Mouse (Mus musculus) forebrain, embryonic 11.5 days (tissue): ENCODE results near the gene Epp13. TPM values are rescaled to one million over a fixed set of nuclear protein-coding genes. Genes with fewer than 3 reads are reported as not detected.
"Not testable (repeated sequence)": the region's sequence is repeated elsewhere in the genome, so short reads cannot be mapped to it uniquely, and the experiment has no call there.

Experiments used
- ATAC-seq: fragments of 200-750 bp; cut with Nextera tagmentation; replicated peaks from 2 replicates; pipeline ENCODE4 v1.8.0; 2017; ENCODE audit warnings: moderate TSS enrichment; ENCODE audit not compliant: low FRiP score
- DNase-seq: peaks from one replicate; pipeline ENCODE4 v3.0.0-alpha.2; 2017; ENCODE audit warnings: low spot score
- H3K27ac ChIP-seq: fragments of 300-500 bp; sonication (generic); 2 replicates; pipeline ENCODE4 v1.5.1; 2014; ENCODE audit warnings: low read depth, low read length
- H3K27me3 ChIP-seq: fragments of 300-500 bp; sonication (generic); 2 replicates; pipeline ENCODE4 v1.6.1; 2014; ENCODE audit warnings: mild to moderate bottlenecking, low read length, mixed read lengths; ENCODE audit not compliant: control insufficient read depth, insufficient read depth
- H3K36me3 ChIP-seq: fragments of 300-500 bp; sonication (generic); 2 replicates; pipeline ENCODE4 v1.6.1; 2014; ENCODE audit warnings: mild to moderate bottlenecking, low read length, moderate library complexity, mixed read lengths; ENCODE audit not compliant: control insufficient read depth, insufficient read depth
- H3K4me1 ChIP-seq: fragments of 300-500 bp; sonication (generic); replicated peaks from 2 replicates; pipeline ENCODE4 v1.6.1; 2014; ENCODE audit warnings: low read length, mixed read lengths; ENCODE audit not compliant: control insufficient read depth, insufficient read depth
- H3K4me2 ChIP-seq: fragments of 300-500 bp; sonication (generic); 2 replicates; pipeline ENCODE4 v1.6.1; 2014; ENCODE audit warnings: low read depth, mild to moderate bottlenecking, low read length, moderate library complexity, mixed read lengths; ENCODE audit not compliant: severe bottlenecking
- H3K4me3 ChIP-seq: fragments of 300-500 bp; sonication (generic); 2 replicates; pipeline ENCODE4 v1.5.1; 2014; ENCODE audit warnings: low read depth, low read length
- H3K9ac ChIP-seq: fragments of 300-500 bp; sonication (generic); 2 replicates; pipeline ENCODE4 v1.6.1; 2014; ENCODE audit warnings: low read length
- H3K9me3 ChIP-seq: fragments of 300-500 bp; sonication (generic); 2 replicates; pipeline ENCODE4 v1.6.1; 2016; ENCODE audit warnings: low read length, mixed read lengths; ENCODE audit not compliant: control insufficient read depth
- WGBS: fragments of 180-500 bp; shearing (Covaris S2); extraction: QIAGEN DNeasy Blood & Tissue Kit; methylation state at CpG from one replicate; pipeline ENCODE4 v1.1.7; 2014; 5-methylcytosine and 5-hydroxymethylcytosine counted together
- polyA plus RNA-seq: library from polyadenylated mRNA; unstranded; fragments of >200 nt; fragmentation: Nextera tagmentation; extraction: Ambion mirVana; gene quantifications from 2 replicates; pipeline ENCODE4 v1.2.1, GENCODE M21; 2014

Epp13 gene
- polyA plus RNA-seq, 1 experiment from 2014 or later: not detected

DNA sequence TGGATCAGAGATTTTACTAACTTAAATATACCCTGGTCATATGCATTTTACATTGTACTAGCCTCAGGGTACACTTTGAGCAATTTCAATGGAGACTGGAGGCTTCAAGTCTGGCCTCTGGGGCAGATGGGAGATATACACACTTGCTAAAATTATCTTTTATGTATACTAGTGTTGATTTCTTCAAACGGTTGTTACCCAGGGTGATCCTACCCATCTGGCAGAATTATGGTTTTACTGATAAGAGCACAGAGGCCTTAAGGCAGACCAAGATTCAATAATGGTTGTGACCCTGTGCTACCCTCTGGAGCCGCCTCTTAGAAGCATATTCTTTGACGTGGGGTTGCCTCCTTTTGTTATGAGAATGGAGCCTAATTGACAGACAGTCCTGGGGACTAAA, 25.4 kb downstream of the Epp13 start:
- Histone ChIP-seq H3K9ac (no peak overlapping the region), H3K4me3 (no peak overlapping the region), H3K36me3 (no peaks in the 10 kb centered on the region), H3K4me2 (no peak overlapping the region), H3K27me3 (no peaks in the 10 kb centered on the region), H3K9me3 (no peaks in the 10 kb centered on the region), H3K27ac (no peak overlapping the region), H3K4me1 (no peaks in the 10 kb centered on the region)
- DNase-seq (no peak), ATAC-seq (no peak)
- WGBS: 67% methylated on average over 3 of the region's 3 CpGs

DNA sequence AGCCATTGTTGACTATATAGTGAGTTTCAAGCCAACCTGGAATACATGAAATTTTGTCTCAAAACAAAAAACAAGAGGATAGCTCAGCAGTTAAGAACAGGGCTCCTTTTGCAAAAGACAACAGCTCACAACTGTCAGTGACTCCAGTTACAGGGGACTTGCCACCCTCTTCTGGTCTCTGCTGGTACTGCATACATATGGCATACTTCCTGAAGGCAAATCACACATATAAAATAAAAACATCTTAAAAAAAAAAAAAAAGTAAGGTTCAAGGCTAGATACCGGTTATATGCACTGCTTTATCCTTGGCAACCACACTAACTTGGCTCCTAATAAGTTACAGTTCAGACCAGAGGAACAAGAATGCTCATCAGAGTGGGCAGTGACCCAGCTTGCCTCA, 30.2 kb downstream of the Epp13 start:
- Histone ChIP-seq H3K9ac (no peak overlapping the region), H3K27me3 (no peaks in the 10 kb centered on the region), H3K4me1 (peaks cover 4% of the 10 kb centered on the region; the same call in 1 of the 2 replicates), H3K36me3 (no peaks in the 10 kb centered on the region), H3K4me3 (peak overlapping the region; percentile 44; the same call in 1 of the 2 replicates), H3K9me3 (no peaks in the 10 kb centered on the region), H3K4me2 (peak overlapping the region; percentile 64; the same call in 1 of the 2 replicates), H3K27ac (no peak overlapping the region)
- 0% methylated on average over 1 of the region's 1 CpGs for WGBS
- peak; percentile 83 for DNase-seq
- ATAC-seq: no peak

DNA sequence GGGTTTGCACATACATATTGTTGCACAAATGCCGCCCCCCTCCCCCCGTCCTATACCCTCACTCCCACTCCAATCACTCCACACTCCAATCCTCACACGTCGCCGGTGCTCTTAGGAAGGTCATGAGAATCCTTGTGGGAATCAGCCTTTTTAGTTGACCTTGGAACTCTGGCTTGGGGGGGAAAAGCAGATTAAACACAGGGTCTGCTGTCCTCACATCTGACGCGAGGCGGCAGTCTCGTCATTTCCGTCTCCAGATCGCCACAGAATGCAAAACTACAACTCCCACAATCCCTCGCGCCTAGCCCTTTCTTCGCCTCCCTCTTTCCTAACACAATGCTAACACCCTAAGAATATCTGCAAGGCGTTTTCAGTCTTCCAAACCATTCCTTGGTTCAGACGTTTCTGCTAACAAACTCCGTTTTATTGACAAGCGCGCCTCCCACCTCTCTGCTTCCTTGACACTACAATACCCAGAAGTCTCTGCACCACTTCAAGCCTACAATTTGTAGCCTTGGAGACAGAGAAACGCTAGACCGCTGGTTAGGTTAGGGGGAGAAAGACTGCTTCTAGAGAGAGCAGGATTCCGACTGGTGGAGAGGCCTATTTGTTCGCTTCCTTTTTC, 31.1 kb downstream of the Epp13 start:
- Histone ChIP-seq H3K27ac (peak overlapping the region; percentile 67), H3K9ac (peak overlapping the region; percentile 70), H3K4me1 (peaks cover 4% of the 10 kb centered on the region; the same call in 1 of the 2 replicates), H3K36me3 (no peaks in the 10 kb centered on the region), H3K9me3 (no peaks in the 10 kb centered on the region), H3K4me3 (peak overlapping the region; percentile 44), H3K4me2 (peak overlapping the region; percentile 64), H3K27me3 (no peaks in the 10 kb centered on the region)
- ATAC-seq (peak; percentile 66), DNase-seq (peak; percentile 87)
- WGBS: under 1% methylated on average over 23 of the region's 23 CpGs

DNA sequence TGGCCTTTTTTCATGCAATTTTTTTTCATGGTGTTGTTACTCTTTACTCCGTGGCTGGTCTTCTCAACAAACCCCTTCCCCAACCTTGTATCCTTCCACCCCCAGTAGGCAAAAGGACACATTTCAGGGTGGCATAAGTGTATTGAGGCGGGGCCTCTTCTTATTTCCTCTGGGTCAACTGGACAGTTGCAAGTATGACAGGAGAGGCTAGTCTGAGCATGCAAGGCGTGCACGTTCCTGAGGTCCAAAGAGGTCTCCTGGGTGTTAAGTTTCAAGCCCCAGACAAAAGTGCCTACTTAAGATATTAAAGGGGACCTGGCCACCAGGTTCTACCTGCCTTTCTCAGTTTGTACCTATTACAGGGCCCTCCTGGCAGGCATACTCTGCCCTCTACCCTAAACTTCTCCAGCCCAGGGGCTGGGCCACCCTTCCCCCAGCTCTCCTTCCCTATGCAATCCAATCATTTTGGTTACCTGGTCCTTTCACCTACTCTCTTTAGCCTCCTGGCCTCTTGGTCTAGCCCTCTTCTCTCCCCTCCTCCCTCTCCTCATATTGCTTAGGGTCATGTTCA, 32.0 kb downstream of the Epp13 start:
- 81% methylated on average over 4 of the region's 4 CpGs for WGBS

DNA sequence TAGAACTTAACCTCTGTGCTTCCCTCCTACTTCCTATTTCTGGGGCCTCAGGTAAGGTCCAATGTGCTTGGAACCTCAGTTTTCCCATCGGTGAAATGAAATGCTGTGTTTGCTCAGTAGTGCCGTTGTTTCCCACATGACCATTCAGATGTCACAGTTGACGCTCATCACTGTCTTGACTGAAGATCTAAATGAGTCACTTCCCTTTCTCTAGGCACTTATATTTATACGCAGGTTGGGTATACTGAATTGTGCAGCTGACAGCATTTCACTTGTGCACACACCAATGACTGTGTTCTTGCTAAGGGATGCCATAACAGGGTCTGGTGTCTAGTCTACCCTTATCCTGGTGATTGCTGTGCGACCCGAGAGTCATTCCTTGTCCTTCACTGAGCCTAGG, 32.9 kb downstream of the Epp13 start:
- ATAC-seq (no peak), DNase-seq (no peak)
- Histone ChIP-seq H3K9me3 (no peaks in the 10 kb centered on the region), H3K36me3 (no peaks in the 10 kb centered on the region), H3K4me1 (peaks cover 4% of the 10 kb centered on the region; the same call in 1 of the 2 replicates), H3K27me3 (no peaks in the 10 kb centered on the region), H3K9ac (no peak overlapping the region), H3K4me2 (peak overlapping the region; percentile 66; the same call in 1 of the 2 replicates), H3K4me3 (no peak overlapping the region), H3K27ac (no peak overlapping the region)
- WGBS: 88% methylated on average over 6 of the region's 6 CpGs

More for the DNA sequence above, 32.0 kb downstream of the Epp13 start:
- ATAC-seq (no peak), DNase-seq (no peak)
- no peak overlapping the region for H3K27ac ChIP-seq
- no peaks in the 10 kb centered on the region for H3K9me3 ChIP-seq
- no peak overlapping the region for H3K9ac ChIP-seq
- no peak overlapping the region for H3K4me3 ChIP-seq
- no peaks in the 10 kb centered on the region for H3K27me3 ChIP-seq
- H3K4me2 ChIP-seq: no peak overlapping the region
- peaks cover 4% of the 10 kb centered on the region; the same call in 1 of the 2 replicates for H3K4me1 ChIP-seq
- H3K36me3 ChIP-seq: no peaks in the 10 kb centered on the region

DNA sequence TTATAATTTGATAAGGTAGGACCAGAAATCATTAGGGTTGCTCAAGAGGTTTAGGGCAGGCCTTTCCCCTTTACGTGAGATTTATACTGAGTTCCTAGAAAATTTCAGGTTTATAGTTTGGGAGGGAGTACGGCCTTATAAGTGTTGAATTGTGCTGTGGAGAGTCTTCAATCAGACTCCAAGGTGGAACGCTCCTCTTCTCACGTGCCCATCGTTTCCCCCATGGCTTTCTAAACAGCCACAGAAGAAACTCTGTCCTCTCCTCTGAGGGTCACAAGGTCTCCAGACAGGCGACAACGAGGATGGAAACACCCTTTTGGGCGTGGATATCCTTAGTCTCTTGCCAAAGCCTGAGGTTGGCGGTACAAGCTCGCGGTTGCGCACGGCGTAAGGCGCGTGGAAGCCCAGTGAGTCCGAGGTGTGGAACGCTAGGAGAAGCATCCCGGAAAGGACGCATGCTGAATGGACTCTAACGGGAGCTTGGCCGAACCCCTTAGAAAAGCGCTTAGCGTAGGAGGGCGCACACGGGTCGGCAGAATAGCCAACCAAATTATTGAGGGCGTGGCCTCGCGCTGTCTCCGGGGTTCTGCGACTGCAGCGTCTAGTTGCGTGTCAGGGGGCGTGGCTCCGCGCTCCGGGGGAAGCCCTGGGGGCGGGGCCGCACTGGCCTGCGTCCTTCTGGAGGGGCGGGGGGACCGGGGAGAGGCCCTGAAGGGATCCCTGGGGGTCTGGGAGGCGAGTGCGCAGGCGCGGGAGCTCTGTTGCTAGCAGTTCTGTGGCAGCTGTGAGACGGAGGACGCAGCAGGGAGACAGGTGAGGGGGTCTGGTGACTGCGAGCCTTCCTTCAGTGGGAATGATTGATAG, 33.6 kb downstream of the Epp13 start, which contains the start of gene Zfp667:
TSS of gene Zfp667 (plus strand) at position 738 of the 864 bp plus-strand sequence.
- peak within 1 kb of the TSS; percentile 62 for H3K27ac ChIP-seq
- DNase-seq (peak; percentile 99), ATAC-seq (peak; percentile 84)
- H3K27me3 ChIP-seq: no peaks in the 10 kb centered on the region
- 3% methylated on average over 40 of the region's 50 CpGs for WGBS
- peak within 1 kb of the TSS; percentile 50 for H3K9ac ChIP-seq
- peaks cover 4% of the 10 kb centered on the region; the same call in 1 of the 2 replicates for H3K4me1 ChIP-seq
- H3K4me3 ChIP-seq: peak within 1 kb of the TSS; percentile 46
- H3K36me3 ChIP-seq: no peaks in the 10 kb centered on the region
- no peaks in the 10 kb centered on the region for H3K9me3 ChIP-seq
- peak within 1 kb of the TSS; percentile 66 for H3K4me2 ChIP-seq

DNA sequence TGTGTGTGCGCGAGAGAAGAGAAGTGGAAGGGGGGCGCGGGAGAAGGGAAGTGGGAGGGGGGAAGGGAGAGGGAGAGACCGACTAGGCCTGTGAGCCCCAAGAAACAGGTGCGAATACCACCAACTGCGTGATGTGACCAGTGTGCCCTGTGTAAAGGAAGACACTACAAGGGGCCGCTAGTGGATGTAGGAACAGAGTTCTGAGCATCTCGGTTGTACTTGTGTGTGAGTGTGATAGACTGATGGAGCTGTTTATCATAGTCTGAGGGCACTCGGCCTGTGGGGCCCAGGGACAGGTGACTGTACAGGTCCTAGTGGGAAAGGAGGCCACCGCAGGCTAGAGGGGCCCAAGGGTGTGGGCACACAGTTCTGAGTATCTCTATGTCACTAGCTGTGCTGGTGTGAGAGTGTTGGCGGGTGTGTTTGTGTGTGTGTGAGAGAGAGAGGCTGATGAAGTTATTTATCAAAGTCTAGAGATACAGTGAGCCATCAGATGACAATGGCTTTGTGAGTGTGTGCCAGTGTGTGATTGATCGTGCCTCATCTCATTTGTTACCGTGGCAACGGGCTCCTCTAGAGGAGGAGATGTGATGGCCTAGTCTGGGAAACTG, 34.5 kb downstream of the Epp13 start:
- 33% methylated on average over 15 of the region's 15 CpGs for WGBS
- no peaks in the 10 kb centered on the region for H3K36me3 ChIP-seq
- no peaks in the 10 kb centered on the region for H3K9me3 ChIP-seq
- H3K4me2 ChIP-seq: peak overlapping the region; percentile 66
- no peaks in the 10 kb centered on the region for H3K27me3 ChIP-seq
- H3K4me1 ChIP-seq: peaks cover 4% of the 10 kb centered on the region; the same call in 1 of the 2 replicates
- H3K9ac ChIP-seq: peak overlapping the region; percentile 49
- peak overlapping the region; percentile 46 for H3K4me3 ChIP-seq
- H3K27ac ChIP-seq: no peak overlapping the region; the same call in 1 of the 2 replicates
- DNase-seq (peak; percentile 49), ATAC-seq (peak; percentile 11; the same call in 1 of the 2 replicates)

DNA sequence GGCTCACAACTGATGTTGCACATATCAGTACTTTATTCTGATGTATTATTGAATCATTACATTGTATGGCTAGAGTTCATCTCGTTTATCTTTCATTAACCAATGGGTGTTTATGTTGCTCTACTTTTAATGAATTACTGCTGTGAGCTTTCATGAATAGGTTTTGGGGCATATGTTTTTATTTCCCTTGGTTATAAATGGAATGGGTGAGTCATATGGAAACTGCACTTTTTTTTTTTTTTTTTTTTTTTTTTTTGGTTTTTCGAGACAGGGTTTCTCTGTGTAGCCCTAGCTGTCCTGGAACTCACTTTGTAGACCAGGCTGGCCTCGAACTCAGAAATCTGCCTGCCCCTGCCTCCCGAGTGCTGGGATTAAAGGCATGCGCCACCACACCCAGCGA, 38.6 kb downstream of the Epp13 start:
- not testable (repeated sequence) for H3K36me3 ChIP-seq, H3K4me3 ChIP-seq, H3K4me2 ChIP-seq, ATAC-seq, H3K27ac ChIP-seq, H3K9ac ChIP-seq, H3K4me1 ChIP-seq, H3K27me3 ChIP-seq, DNase-seq, H3K9me3 ChIP-seq
- 89% methylated on average over 5 of the region's 6 CpGs for WGBS
